In genomic region chr1:151689561-151689960, GRCm38 (mm10) we compare ENCODE assay signal across 12 mouse cellular contexts.
DNase-seq lines count a peak whose midpoint lies in the region; ATAC-seq and TF ChIP-seq lines count a peak whose summit lies in the region.
"Had no signal": no experiment of that assay in that cellular context is flagged by ENCODE, and none has a peak within 500 bp of the region (broad histone marks: within the 10 kb centered on the region; RNA-seq: fewer than 3 reads in every experiment).

No protein-coding gene starts in this region.

- H3K27ac ChIP-seq in lung, postnatal 0 days (ENCODE audit: low read length), result peak overlapping the region; percentile 59
- peak overlapping the region; percentile 71 for H3K27ac ChIP-seq in macrophage
- no peak overlapping the region for H3K27ac ChIP-seq in midbrain, embryonic 15.5 days
- H3K27ac ChIP-seq: kidney, embryonic 15.5 days had no signal

- no peaks in the 10 kb centered on the region for H3K27me3 ChIP-seq in lung, postnatal 0 days (replicated peaks; ENCODE audit: insufficient read depth, low read length)
- H3K27me3 ChIP-seq in midbrain, embryonic 15.5 days (replicated peaks), result no peaks in the 10 kb centered on the region
- H3K27me3 ChIP-seq: kidney, embryonic 15.5 days; limb, embryonic 15.5 days had no signal

- 32% methylated on average over 8 of the region's 8 CpGs for WGBS in lung, postnatal 0 days
- 10% methylated on average over 8 of the region's 8 CpGs for WGBS in macrophage (ENCODE audit: missing documents)
- 81% methylated on average over 8 of the region's 8 CpGs for WGBS in midbrain, embryonic 15.5 days

- H3K4me1 ChIP-seq in lung, postnatal 0 days (ENCODE audit: insufficient read depth, low read depth, low read length), result peaks cover 17% of the 10 kb centered on the region; the same call in 1 of the 2 replicates
- H3K4me1 ChIP-seq in midbrain, embryonic 15.5 days, result peaks cover 6% of the 10 kb centered on the region; the same call in 1 of the 2 replicates

- no peaks in the 10 kb centered on the region for H3K36me3 ChIP-seq in lung, postnatal 0 days (ENCODE audit: insufficient read depth, low read length)
- no peaks in the 10 kb centered on the region for H3K36me3 ChIP-seq in macrophage (ENCODE audit: inconsistent target)
- no peaks in the 10 kb centered on the region for H3K36me3 ChIP-seq in midbrain, embryonic 15.5 days (replicated peaks)
- H3K36me3 ChIP-seq: kidney, embryonic 15.5 days; limb, embryonic 15.5 days had no signal

- H3K9me3 ChIP-seq in lung, postnatal 0 days (ENCODE audit: low read length), result no peaks in the 10 kb centered on the region
- H3K9me3 ChIP-seq in midbrain, embryonic 15.5 days, result no peaks in the 10 kb centered on the region
- H3K9me3 ChIP-seq: kidney, embryonic 15.5 days; limb, embryonic 15.5 days had no signal

- H3K9ac ChIP-seq in lung, postnatal 0 days (replicated peaks; ENCODE audit: low read depth), result no peak overlapping the region
- H3K9ac ChIP-seq in midbrain, embryonic 15.5 days, result no peak overlapping the region
- H3K9ac ChIP-seq: kidney, embryonic 15.5 days; limb, embryonic 15.5 days had no signal

- H3K4me3 ChIP-seq in lung, postnatal 0 days (ENCODE audit: low read depth, low read length), result no peak overlapping the region
- H3K4me3 ChIP-seq in macrophage (ENCODE audit: inconsistent target), result no peak overlapping the region
- no peak overlapping the region for H3K4me3 ChIP-seq in midbrain, embryonic 15.5 days
- H3K4me3 ChIP-seq: kidney, embryonic 15.5 days; limb, embryonic 15.5 days had no signal

- ATAC-seq in lung, postnatal 0 days, result peak; percentile 52
- ATAC-seq in midbrain, embryonic 15.5 days (replicated peaks), result no peak

- DNase-seq in adrenal gland, adult 2 months, result peak; percentile 76
- DNase-seq in adrenal gland, postnatal 4 days (ENCODE audit: low spot score in 2 of 2), result no peak
- DNase-seq in lung, postnatal 0 days (ENCODE audit: low spot score), result peak; percentile 66
- DNase-seq in lung, postnatal 25 days (ENCODE audit: low spot score), result no peak
- no peak for DNase-seq in kidney, adult 9 months
- no peak for DNase-seq in ovary, adult 18-20 months (ENCODE audit: low spot score)
- DNase-seq: gastrocnemius, postnatal 10 days; layer of hippocampus, postnatal 36 days had no signal

- no peak overlapping the region for H3K4me2 ChIP-seq in lung, postnatal 0 days (replicated peaks; ENCODE audit: low read depth, low read length)
- H3K4me2 ChIP-seq in midbrain, embryonic 15.5 days, result no peak overlapping the region
- H3K4me2 ChIP-seq: kidney, embryonic 15.5 days; limb, embryonic 15.5 days had no signal

- TF ChIP-seq EP300 in lung, postnatal 0 days (IDR thresholded peaks at IDR 0.05), result no peak

- peak; percentile 25; the same call in 1 of the 2 replicates for TF ChIP-seq CTCF in lung, postnatal 0 days (IDR thresholded peaks at IDR 0.05)

- H3K79me2 ChIP-seq in macrophage (ENCODE audit: inconsistent target), result no peaks in the 10 kb centered on the region

Comparison
In these comparisons a context has a peak if more than half of its experiments do, and no peak if none do; other contexts are left out.
1. DNase-seq: peak in adrenal gland, adult 2 months (single experiment) and lung, postnatal 0 days (single experiment); none in adrenal gland, postnatal 4 days (0 of 2), lung, postnatal 25 days (single experiment), kidney, adult 9 months (single experiment) and ovary, adult 18-20 months (single experiment).